Mouse (Mus musculus) testis, adult 2 months (tissue): Measurements from ENCODE around the gene Bcap29. TPM values are rescaled to one million over a fixed set of nuclear protein-coding genes. Genes with fewer than 3 reads are reported as not detected.
"Not testable (repeated sequence)": the region's sequence is repeated elsewhere in the genome, so short reads cannot be mapped to it uniquely, and the experiment has no call there.

Experiments
- H3K27ac ChIP-seq: fragments of 200-500 bp; 2 replicates; pipeline ENCODE4 v1.5.1; 2012; ENCODE audit warnings: low read depth, low read length; ENCODE audit not compliant: control insufficient read depth, insufficient read depth
- H3K27me3 ChIP-seq: fragments of 200-500 bp; 2 replicates; pipeline ENCODE4 v1.6.1; 2012; ENCODE audit warnings: mild to moderate bottlenecking, low read length, moderate library complexity; ENCODE audit not compliant: control insufficient read depth, insufficient read depth
- H3K36me3 ChIP-seq: fragments of 200-500 bp; 2 replicates; pipeline ENCODE4 v1.6.1; 2012; ENCODE audit warnings: mild to moderate bottlenecking, low read length; ENCODE audit not compliant: control insufficient read depth, insufficient read depth
- H3K4me1 ChIP-seq: fragments of 200-500 bp; 2 replicates; pipeline ENCODE4 v1.6.1; 2012; ENCODE audit warnings: low read length; ENCODE audit not compliant: control insufficient read depth, insufficient read depth
- H3K4me3 ChIP-seq: fragments of 200-500 bp; 2 replicates; pipeline ENCODE4 v1.5.1; 2012; ENCODE audit warnings: low read depth, mild to moderate bottlenecking, low read length, moderate library complexity, mixed read lengths; ENCODE audit not compliant: control insufficient read depth
- CTCF ChIP-seq: fragments of 200-500 bp; IDR thresholded peaks from 2 replicates; pipeline ENCODE4 v1.5.1; 2012; ENCODE audit warnings: low read depth, mild to moderate bottlenecking, inconsistent platforms, low read length, moderate library complexity; ENCODE audit not compliant: control insufficient read depth, insufficient read depth, insufficient replicate concordance
- POLR2A ChIP-seq: fragments of 200-500 bp; IDR thresholded peaks from 2 replicates; pipeline ENCODE4 v1.6.1; 2012; ENCODE audit warnings: low read depth, mild to moderate bottlenecking, inconsistent platforms, low read length, moderate library complexity; ENCODE audit not compliant: control insufficient read depth
- polyA plus RNA-seq: library from polyadenylated mRNA; depleted of rRNA; stranded (reverse); fragments of >200 nt; gene quantifications from 2 replicates; pipeline ENCODE4 v1.2.3, GENCODE M21; 2012

Bcap29 gene
- polyA plus RNA-seq, 1 experiment = 62.0 TPM

DNA sequence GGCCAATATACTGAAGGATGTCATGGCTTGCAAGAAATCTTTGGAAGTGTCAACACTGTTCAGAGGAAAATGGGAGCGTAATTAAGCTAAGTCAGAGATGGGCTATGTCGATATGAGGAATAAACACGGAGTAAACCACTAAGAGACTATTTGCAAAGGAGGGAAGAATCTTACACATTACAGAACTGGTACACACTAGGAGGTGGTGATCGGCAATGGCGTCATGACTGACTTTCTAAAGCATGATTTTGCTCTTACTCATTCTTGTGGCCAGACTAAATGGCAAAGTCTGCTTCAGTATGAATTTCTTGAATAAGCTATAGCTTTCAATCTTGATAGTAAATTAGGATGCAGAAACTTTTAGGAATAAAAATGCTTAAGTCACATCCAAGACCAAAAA is 19.2 kb upstream of the Bcap29 start:
- H3K27me3 ChIP-seq = no peaks in the 10 kb centered on the region
- TF ChIP-seq POLR2A (no peak), CTCF (no peak)
- peaks cover 7% of the 10 kb centered on the region for H3K4me1 ChIP-seq
- H3K27ac ChIP-seq = no peak overlapping the region
- H3K36me3 ChIP-seq = no peaks in the 10 kb centered on the region
- no peak overlapping the region for H3K4me3 ChIP-seq

DNA sequence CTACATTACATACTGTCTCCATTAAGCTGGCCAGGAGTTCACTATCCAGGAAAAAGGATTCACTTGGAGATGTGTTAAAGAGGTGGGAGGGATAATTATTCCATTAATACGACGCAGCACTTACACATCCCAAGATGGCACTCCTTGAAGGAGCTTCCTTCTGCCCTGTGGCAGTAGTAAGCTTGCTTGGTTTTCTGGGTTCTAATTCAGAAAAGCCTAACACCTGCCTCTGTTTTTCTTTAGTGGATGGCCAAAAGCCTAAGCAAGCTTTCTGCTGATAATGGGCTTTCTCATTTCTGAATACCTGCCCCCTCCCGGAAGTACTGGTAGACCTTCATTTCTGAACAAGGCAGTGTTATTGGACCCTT is 766 bp upstream of the Bcap29 start:
- Histone ChIP-seq H3K27me3 (no peaks in the 10 kb centered on the region), H3K27ac (no peak overlapping the region), H3K4me3 (peak overlapping the region; percentile 100; the same call in 1 of the 2 replicates), H3K4me1 (peaks cover 5% of the 10 kb centered on the region), H3K36me3 (no peaks in the 10 kb centered on the region)
- TF ChIP-seq CTCF (no peak), POLR2A (no peak)

DNA sequence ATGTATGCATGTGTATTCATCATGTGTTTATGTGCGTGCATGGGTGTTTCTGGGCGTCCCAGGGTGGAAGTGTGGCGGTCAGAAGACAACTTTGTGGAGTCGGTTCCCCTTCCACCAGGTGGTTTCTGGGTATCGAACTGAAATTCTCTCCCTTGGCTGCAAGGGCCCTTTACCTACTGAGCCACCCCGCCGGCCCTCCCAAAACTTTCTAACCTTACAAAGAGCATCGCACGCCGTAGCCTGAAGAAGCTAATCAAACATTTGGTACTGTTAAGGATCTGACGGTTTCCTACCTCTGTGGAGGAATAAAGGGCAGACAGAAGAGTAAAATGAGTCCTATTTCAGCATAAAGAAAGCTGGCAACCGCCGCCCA is 502 bp downstream of the Bcap29 start:
- Histone ChIP-seq H3K4me3 (peak overlapping the region; percentile 100), H3K27ac (peak overlapping the region; percentile 97), H3K4me1 (peaks cover 5% of the 10 kb centered on the region), H3K27me3 (no peaks in the 10 kb centered on the region), H3K36me3 (no peaks in the 10 kb centered on the region)
- TF ChIP-seq POLR2A (no peak), CTCF (no peak)

DNA sequence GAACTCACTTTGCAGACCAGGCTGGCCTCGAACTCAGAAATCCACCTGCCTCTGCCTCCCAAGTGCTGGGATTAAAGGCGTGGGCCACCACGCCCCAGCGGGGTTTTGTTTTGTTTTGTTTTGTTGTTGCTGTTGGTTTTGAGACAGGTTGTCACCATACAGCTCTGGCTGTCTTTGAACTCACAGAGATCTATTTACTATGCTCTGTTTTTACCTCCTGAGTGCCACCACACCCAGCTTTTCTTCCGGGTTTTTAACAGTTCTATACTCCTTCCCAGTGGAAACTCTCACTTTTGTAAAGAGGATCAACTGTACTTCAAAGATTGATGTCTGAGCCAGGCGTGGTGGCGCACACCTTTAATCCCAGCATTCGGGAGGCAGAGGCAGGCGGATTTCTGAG is 6.1 kb downstream of the Bcap29 start:
- H3K27me3 ChIP-seq, H3K4me3 ChIP-seq, H3K4me1 ChIP-seq: not testable (repeated sequence)

DNA sequence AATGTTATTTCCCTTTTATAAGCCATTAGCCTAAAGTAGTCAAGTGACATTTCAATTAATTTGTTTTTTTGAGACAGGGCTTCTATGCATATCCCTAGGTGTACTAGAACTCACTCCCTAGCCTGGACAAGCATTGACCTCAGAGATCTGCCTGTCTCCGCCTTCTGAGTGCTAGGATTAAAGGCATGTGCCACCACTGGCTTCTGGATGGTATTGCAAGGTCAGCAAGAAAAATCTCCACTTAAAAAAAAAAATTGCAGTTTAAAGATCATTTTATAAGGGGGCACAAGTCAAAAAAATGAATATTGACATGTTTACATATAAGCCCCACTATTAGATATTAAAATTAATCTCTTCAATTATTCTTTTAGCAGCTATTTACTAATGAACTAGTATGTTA is 9.4 kb downstream of the Bcap29 start:
- TF ChIP-seq POLR2A = no peak

More for the DNA sequence above, 6.1 kb downstream of the Bcap29 start:
- not testable (repeated sequence) for H3K27ac ChIP-seq, H3K36me3 ChIP-seq

DNA sequence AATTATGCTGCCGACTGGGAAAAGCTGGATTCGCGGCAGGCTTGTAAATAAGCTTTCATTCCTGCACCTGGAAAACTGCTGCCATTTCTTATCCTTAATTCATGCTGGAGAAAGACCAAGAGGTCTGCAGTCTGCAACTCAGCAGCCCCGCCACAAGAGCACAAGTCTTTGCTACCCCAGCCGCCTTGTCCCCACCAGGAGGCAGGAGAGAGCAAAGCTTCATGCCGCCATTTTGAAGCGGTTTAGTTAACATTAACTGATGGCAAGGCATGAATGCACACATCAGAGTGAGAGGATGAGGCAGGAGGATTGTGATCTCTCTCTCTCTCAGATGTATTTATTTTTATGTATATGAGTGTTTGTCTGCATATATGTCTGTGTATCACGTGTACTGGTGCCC is 14.4 kb downstream of the Bcap29 start:
- TF ChIP-seq POLR2A (no peak), CTCF (no peak)
- no peak overlapping the region for H3K27ac ChIP-seq

More for the DNA sequence above, 9.4 kb downstream of the Bcap29 start:
- no peak overlapping the region for H3K27ac ChIP-seq
- H3K4me3 ChIP-seq = no peak overlapping the region
- no peaks in the 10 kb centered on the region for H3K4me1 ChIP-seq
- H3K36me3 ChIP-seq = no peaks in the 10 kb centered on the region
- H3K27me3 ChIP-seq = no peaks in the 10 kb centered on the region

DNA sequence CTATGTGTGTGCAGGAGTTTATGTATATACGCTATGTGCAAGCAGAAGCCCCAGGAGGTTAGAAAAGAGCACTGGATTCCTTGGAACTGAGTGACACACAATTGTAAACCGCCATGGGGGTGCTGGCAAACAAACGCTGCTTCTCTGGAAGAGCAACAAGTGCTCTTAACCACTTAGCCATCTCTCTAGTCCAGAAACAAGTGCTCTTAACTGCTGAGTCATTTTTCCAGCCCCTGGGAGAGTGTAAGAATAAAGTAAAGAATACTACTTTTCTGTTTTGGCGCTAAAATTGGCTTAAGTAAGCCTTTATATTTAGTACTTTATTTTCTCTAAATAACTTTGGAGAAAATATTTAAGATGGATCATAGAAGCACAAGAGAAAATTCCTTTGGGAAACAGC is 21.1 kb downstream of the Bcap29 start:
- Histone ChIP-seq H3K36me3 (no peaks in the 10 kb centered on the region; the same call in 1 of the 2 replicates), H3K4me1 (no peaks in the 10 kb centered on the region), H3K4me3 (no peak overlapping the region), H3K27ac (no peak overlapping the region), H3K27me3 (no peaks in the 10 kb centered on the region)
- TF ChIP-seq CTCF (no peak), POLR2A (no peak)

More for the DNA sequence above, 14.4 kb downstream of the Bcap29 start:
- no peak overlapping the region for H3K4me3 ChIP-seq
- H3K4me1 ChIP-seq = no peaks in the 10 kb centered on the region
- no peaks in the 10 kb centered on the region; the same call in none of the 2 replicates for H3K36me3 ChIP-seq
- H3K27me3 ChIP-seq = no peaks in the 10 kb centered on the region

DNA sequence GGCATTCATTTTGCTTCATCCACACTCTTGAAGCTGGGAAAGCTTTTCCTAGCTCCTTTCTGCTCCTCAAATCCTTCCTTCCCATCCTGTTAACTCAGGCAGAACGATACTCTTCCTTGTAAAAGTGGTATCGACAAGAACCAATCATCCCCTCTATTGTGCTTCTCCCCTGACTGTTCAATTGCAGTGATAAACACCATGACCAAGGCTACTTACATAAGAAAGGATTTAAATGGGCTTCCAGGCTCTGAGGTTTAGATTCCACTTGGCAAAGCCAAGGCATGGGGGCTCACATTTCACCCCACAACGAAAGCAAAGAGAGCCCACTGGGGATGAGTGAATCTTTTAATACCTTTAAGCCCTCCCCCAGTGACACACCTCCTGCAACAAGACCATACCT is 26.3 kb downstream of the Bcap29 start:
- H3K36me3 ChIP-seq = no peaks in the 10 kb centered on the region
- H3K27me3 ChIP-seq = no peaks in the 10 kb centered on the region
- H3K4me3 ChIP-seq = no peak overlapping the region
- TF ChIP-seq CTCF = no peak
- TF ChIP-seq POLR2A = no peak
- no peak overlapping the region for H3K27ac ChIP-seq
- no peaks in the 10 kb centered on the region for H3K4me1 ChIP-seq
